Mouse (Mus musculus) thymus, adult 18-20 months (tissue): ENCODE results near the gene Amz1.

Experiments
- DNase-seq, 2 experiments: peaks; one replicate each; pipeline ENCODE4 v3.0.0; 2022; ENCODE audit warnings: mixed read lengths in 2 of 2

Amz1 gene

GRCm38 (mm10) chr5:140726062-140726839 lies 2.3 kb downstream of the Amz1 start:
- DNase-seq, result no peak

- no peak for DNase-seq
Observed at GRCm38 (mm10) chr5:140726946-140727740, 3.2 kb downstream of the Amz1 start.

DNA sequence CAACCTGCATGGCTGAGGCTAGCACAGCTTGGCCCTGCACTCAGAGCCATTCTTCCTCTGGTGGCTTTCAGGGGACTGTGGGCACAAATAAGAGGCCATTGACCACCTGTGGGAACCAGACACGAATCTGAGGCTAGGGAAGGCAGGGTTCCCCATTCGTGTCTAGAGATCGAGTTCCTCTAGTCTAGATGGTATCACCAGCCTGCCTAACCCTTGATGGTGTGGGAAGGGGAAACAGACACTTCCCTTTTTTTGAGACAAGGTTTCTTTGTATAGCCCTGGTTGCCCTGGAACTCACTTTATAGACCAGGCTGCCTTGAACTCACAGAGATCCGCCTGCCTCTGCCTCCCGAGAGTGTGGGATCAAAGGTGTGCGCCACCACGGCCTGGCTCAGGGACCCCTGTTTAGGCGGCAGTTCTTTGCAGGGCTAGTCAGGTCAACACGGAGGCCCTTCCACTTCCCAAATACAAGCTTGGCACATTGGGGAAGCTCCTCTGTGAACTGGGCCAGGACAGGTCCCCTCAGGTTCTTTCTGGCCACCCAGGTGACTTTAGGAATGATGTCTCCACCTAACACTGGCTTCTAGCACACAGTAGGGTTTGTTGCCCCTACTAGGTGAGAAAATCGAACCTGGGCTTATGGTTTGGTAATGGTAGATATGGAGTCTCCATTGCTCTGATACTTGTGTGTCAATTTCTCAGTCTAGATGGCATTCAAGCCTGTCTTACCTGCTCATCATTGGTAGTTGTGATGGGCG lies 7.3 kb downstream of the Amz1 start:
- DNase-seq, result no peak

DNA sequence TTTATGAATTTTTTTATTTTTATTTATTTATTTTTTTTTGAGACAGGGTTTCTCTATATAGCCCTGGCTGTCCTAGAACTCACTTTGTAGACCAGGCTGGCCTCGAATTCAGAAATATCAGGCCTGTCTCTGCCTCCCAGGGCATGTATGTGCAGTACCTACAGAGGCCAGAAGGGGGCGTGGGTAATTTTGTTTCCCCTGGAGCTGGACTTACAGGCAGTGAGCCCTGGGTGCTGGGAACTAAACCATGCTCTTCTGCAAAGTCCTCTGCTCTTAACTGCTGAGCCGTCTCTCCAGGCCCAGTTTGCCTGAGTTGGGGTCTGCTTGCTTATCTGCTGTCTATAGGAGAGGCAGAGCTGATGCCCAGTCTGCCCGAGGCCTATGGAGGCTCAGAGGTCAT lies 8.3 kb downstream of the Amz1 start:
- no peak for DNase-seq

GRCm38 (mm10) chr5:140733336-140733735 lies 9.4 kb downstream of the Amz1 start:
- no peak for DNase-seq

- peak in 1 of 2 experiments; percentile 29 for DNase-seq
Observed at GRCm38 (mm10) chr5:140735297-140735696, 11.4 kb downstream of the Amz1 start.

- no peak for DNase-seq
Observed at GRCm38 (mm10) chr5:140736166-140736565, 12.2 kb downstream of the Amz1 start.

- DNase-seq, result no peak
Observed at GRCm38 (mm10) chr5:140739813-140740212, 15.9 kb downstream of the Amz1 start.

- DNase-seq, result no peak
Observed at GRCm38 (mm10) chr5:140741040-140741439, 17.1 kb downstream of the Amz1 start.

- no peak for DNase-seq
Observed at GRCm38 (mm10) chr5:140741877-140742276, 17.9 kb downstream of the Amz1 start.

DNA sequence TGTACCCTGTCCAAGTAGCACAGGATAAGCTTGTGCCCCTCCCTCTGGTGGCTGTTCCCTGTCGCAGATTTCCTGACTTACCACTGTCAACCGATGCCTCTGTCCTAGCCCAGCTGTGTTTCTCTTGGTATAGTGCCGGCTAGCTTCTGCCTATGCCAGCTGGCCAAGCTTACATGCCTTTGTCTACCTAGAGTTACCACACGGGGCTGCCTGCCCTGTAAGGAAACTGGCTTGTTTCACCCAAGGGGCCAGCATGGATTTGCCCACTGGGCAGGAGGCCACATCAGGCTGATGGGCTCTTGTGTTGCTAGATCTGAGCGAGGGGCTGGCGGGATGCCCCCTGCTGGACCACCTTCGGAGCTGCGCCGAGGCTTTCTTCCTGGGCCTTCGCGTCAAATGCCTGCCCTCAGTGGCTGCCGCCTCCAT lies 19.8 kb downstream of the Amz1 start:
- no peak for DNase-seq

DNA sequence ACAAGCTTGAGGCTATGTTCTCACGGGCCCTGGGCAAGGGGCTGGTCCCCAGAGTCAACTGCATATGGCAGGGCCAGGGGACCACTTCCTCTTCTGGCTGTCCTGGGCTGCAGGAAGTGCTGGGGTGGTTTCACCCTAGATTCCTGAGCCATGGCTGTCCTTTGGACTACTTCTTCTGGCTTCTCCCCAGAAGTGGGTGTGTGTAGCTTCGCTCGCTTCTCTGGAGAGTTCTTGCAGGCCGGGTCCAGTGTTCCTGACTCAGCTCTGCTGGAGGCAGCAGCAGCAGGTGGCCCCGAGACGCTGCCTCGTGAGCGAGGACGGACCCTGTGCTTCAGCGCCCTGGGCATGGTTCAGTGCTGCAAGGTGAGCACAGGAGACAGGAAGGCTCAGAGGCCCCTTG lies 24.5 kb downstream of the Amz1 start:
- DNase-seq, result no peak

DNA sequence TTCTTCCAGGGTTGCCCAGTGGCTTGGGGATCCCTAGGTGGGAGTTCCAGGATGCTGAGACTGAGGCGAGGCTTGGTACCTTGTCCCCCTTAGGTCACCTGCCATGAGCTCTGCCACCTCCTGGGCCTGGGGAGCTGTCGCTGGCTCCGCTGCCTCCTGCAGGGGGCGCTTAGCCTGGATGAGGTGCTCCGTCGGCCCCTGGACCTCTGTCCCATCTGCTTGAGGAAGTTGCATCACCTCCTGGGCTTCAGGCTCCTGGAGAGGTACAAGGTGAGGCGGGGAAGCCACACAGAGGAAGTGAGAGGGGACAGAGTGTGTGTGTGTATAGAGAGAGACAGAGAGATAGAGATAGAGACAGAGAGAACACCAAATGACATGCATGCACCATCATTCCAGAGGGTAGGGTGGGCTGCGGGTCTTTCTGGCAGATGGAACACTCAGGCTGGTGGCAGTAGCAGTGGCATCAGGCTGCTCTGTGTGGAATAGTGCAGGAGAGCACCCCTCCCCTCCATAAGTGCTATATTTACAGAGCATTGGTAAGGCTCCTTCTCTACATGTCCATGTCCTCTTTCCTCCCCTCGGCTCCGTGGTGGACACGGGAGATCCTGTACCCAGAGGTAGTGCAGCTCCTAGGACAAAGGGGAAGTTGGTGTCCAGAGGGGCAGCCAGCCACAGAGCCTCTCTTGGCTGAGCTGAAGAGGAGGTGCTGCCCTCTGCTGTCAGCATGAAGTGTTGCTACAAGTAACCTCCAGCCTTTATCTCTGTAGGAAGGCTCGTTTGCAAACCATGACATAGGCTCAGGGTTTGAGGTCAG lies 25.3 kb downstream of the Amz1 start:
- DNase-seq, result peak; percentile 39 to 41

- DNase-seq, result no peak
Observed at GRCm38 (mm10) chr5:140750925-140751324, 27.0 kb downstream of the Amz1 start.

DNA sequence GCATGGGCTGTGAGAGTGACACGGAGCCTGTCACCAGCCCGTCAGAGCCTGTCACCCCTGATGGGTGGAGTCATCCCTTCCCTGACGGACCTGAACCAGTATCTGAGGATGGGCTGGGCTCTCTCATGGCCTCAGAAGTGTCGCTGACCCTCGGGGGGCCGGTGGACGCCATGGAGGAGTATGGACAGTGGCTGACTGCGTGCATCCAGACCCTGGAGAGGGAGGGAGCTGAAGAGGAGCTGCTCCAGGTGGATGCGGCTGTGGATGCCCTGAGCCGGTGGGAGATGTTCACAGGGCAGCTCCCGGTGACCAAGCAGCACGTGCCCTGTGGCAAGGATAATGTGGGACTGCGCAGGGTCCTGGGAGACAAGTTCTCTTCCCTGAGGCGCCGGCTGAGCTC lies 28.1 kb downstream of the Amz1 start:
- no peak for DNase-seq

DNA sequence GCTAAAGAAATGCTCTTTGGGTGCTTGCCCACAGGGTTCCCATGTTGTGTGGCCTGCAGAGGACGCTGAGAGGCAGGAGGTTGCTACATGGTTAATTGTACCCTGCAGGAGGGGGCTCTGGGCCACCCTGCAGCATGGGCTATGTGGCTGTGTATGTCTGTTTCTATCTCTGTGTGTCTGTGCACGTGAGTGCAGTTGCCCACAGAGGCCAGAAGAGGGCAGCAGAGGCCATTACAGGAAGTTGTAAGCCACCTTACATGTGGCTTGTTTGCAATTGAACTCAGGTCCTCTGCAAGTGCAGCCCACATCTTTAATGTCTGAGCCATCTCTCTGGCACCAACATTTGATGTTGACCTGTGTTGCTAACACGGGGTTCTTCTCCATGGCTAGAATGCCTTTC lies 28.7 kb downstream of the Amz1 start:
- DNase-seq, result no peak

DNA sequence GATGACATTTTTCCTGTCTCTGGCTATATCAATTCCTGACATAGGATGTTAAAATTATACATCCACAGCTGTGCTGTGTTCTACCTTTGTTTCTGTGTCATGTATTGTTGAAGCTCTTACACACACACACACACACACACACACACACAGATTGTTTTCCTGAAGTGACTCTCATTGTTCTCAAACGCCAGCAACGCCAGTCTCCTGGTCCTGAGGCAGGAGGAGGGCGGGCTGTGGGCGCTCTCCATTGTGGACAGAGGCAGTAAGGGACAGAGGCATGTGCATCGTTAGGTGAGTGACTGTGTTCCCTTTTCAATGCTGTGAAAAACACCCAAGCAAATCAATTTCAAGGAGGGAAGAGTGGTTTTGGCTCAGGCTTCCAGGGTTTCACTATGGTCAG lies 29.3 kb downstream of the Amz1 start:
- DNase-seq, result no peak

GRCm38 (mm10) chr5:140758864-140759263 lies 34.9 kb downstream of the Amz1 start:
- no peak for DNase-seq

GRCm38 (mm10) chr5:140762540-140762939 lies 38.6 kb downstream of the Amz1 start:
- DNase-seq, result no peak

GRCm38 (mm10) chr5:140764921-140765613 lies 41.1 kb downstream of the Amz1 start:
- DNase-seq, result no peak

- DNase-seq, result no peak
Observed at GRCm38 (mm10) chr5:140766566-140766965, 42.6 kb downstream of the Amz1 start.

- no peak for DNase-seq
Observed at GRCm38 (mm10) chr5:140767704-140768141, 43.8 kb downstream of the Amz1 start.
